Comparison of ENCODE assay signal across 16 mouse cellular contexts in genomic region chr14:82243321-82243720, GRCm38 (mm10).
DNase-seq lines count a peak whose midpoint lies in the region.
"Had no signal": no experiment of that assay in that cellular context is flagged by ENCODE, and none has a peak within 500 bp of the region (broad histone marks: within the 10 kb centered on the region; RNA-seq: fewer than 3 reads in every experiment).

No protein-coding gene starts in this region.

- intact Hi-C loops in heart, postnatal 14 days (cut with DNase I): no loop called here

- peak; percentile 16 for DNase-seq in heart, adult 11 months
- DNase-seq in heart, postnatal 14 days: no peak
- DNase-seq in brain, adult 2 months (ENCODE audit: low read depth, low spot score): peak; percentile 6
- DNase-seq in retina, postnatal 1 day: peak; percentile 30
- DNase-seq in spleen, postnatal 14 days (ENCODE audit: low spot score in 2 of 2): no peak
- DNase-seq in layer of hippocampus, adult 11-12 months (ENCODE audit: low spot score): no peak
- DNase-seq: adrenal gland, postnatal 10 days; adrenal gland, postnatal 36 days; cerebellum, adult 11-12 months; cerebellum, adult 9-10 months; cerebellum, postnatal 14 days; gastrocnemius, postnatal 10 days; heart, adult 18-20 months; heart, postnatal 10 days; heart, postnatal 4 days; kidney, adult 18-20 months had no signal

Comparison
In these comparisons a context has a peak if more than half of its experiments do, and no peak if none do; other contexts are left out.
1. DNase-seq: peak in heart, adult 11 months (single experiment), brain, adult 2 months (single experiment) and retina, postnatal 1 day (single experiment); none in heart, postnatal 14 days (0 of 2), spleen, postnatal 14 days (0 of 2) and layer of hippocampus, adult 11-12 months (single experiment).